Mouse (Mus musculus): ENCODE measurements around the gene Magoh. TPM values are rescaled to one million over a fixed set of nuclear protein-coding genes. Genes with fewer than 3 reads are reported as not detected.

Magoh gene
- total and polyA plus RNA-seq, 3 experiments, result 207 to 276 TPM; not detected in 1

DNA sequence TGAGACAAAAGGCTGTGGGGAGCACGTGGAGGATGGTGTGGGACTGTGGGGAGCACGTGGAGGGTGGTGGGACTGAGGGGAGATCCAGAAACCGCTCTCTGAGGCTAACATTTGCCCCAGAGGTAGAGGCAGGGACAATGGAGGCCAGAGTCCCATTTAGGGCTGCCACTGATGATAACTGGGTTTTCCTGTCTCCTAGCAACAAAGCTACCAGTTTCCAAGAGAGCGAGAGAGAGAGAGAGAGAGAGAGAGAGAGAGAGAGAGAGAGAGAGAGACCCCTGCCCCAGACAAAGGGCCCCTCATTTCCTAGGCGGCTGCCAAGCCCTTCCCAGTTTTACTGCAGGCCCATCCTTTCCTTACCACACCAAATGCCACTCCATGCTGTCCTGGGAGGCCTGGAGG lies 44.0 kb upstream of the Magoh start:
- H3K36me3 ChIP-seq (ENCODE audit: control insufficient read depth in 1 of 2, insufficient read depth in 2 of 2, low read length in 2 of 2), result peaks cover 0 to 1% of the 10 kb centered on the region in 2 experiments; a peak in 2 of 4 replicates
- no peak for DNase-seq (ENCODE audit: low read depth, low spot score)
- H3K27ac ChIP-seq (ENCODE audit: control insufficient read depth, low read depth, low read length), result no peak overlapping the region
- H3K27me3 ChIP-seq (ENCODE audit: control insufficient read depth in 1 of 2, insufficient read depth in 2 of 2, low read length in 2 of 2), result no peaks in the 10 kb centered on the region
- H3K9ac ChIP-seq (ENCODE audit: control insufficient read depth, low read depth, low read length, poor library complexity, severe bottlenecking), result no peak overlapping the region
- H3K4me3 ChIP-seq (ENCODE audit: control insufficient read depth in 1 of 2, insufficient read depth in 1 of 2, low read depth in 2 of 2, low read length in 2 of 2), result no peak overlapping the region
- no peaks in the 10 kb centered on the region for H3K79me2 ChIP-seq (ENCODE audit: control insufficient read depth, insufficient read depth, low read length, poor library complexity)
- TF ChIP-seq GATA1 (IDR thresholded peaks at IDR 0.05; ENCODE audit: low read depth, low read length), result no peak
- H3K9me3 ChIP-seq (replicated peaks; ENCODE audit: insufficient read depth, low read length), result no peaks in the 10 kb centered on the region
- H3K4me1 ChIP-seq (ENCODE audit: control insufficient read depth in 1 of 2, insufficient read depth in 2 of 2, low read length in 2 of 2), result no peaks in the 10 kb centered on the region

DNA sequence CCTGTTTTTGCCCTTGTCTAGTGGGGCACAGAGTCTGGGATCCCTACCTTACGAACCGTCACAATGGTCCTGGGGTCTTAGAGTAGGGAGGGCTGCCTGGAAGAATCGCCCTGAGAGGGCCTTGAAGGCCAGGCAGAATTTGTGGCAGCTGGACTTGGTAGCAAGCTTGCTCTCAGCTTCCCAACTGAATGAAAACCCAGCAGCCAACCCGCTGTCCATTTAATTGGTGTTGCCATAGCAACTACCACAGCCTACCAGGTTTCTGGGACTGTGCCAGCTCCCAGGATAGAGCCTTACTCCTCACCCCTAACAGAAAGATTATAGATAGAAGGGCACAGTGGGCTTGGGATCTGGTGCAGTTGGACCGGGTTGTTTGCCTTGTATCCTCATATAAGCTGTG lies 42.8 kb upstream of the Magoh start:
- H3K9ac ChIP-seq (ENCODE audit: control insufficient read depth, low read depth, low read length, poor library complexity, severe bottlenecking), result no peak overlapping the region
- TF ChIP-seq POLR2AphosphoS2 (IDR thresholded peaks at IDR 0.05; ENCODE audit: low read length) (no peak), ZNF384 (IDR thresholded peaks at IDR 0.05; ENCODE audit: low read depth, low read length) (no peak)
- H3K27ac ChIP-seq (ENCODE audit: control insufficient read depth, low read depth, low read length), result no peak overlapping the region
- H3K27me3 ChIP-seq (ENCODE audit: control insufficient read depth in 1 of 2, insufficient read depth in 2 of 2, low read length in 2 of 2), result no peaks in the 10 kb centered on the region
- peaks cover 0 to 1% of the 10 kb centered on the region in 2 experiments; a peak in 2 of 4 replicates for H3K36me3 ChIP-seq (ENCODE audit: control insufficient read depth in 1 of 2, insufficient read depth in 2 of 2, low read length in 2 of 2)
- DNase-seq (ENCODE audit: low read depth, low spot score), result peak; percentile 34
- no peaks in the 10 kb centered on the region for H3K9me3 ChIP-seq (replicated peaks; ENCODE audit: insufficient read depth, low read length)
- no peaks in the 10 kb centered on the region for H3K79me2 ChIP-seq (ENCODE audit: control insufficient read depth, insufficient read depth, low read length, poor library complexity)
- H3K4me3 ChIP-seq (ENCODE audit: control insufficient read depth in 1 of 2, insufficient read depth in 1 of 2, low read depth in 2 of 2, low read length in 2 of 2), result no peak overlapping the region
- H3K4me1 ChIP-seq (ENCODE audit: control insufficient read depth in 1 of 2, insufficient read depth in 2 of 2, low read length in 2 of 2), result no peaks in the 10 kb centered on the region

DNA sequence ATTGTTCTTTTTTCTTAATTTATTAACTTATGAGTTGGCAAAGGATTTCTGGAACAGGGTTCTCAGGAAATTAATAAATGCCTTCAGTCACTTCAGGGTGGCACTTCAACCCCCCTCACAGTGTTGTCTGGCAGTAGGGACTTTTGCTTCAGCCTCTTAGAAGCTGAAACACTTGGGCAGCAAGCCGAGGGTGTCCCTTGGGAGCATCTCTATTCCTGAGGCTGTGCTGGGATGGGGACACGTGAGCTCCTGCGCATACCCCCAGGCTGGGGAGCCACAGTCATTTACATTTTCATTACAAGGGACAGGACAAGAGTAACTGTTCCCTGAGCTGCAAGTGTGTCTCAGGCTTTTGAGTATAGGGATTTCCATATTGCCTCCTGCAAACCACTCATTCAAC lies 41.6 kb upstream of the Magoh start:
- DNase-seq (ENCODE audit: low read depth, low spot score), result no peak

More for the DNA sequence above, 41.6 kb upstream of the Magoh start:
- no peaks in the 10 kb centered on the region for H3K79me2 ChIP-seq (ENCODE audit: control insufficient read depth, insufficient read depth, low read length, poor library complexity)
- TF ChIP-seq BHLHE40 (IDR thresholded peaks at IDR 0.05; ENCODE audit: borderline replicate concordance, low read depth, low read length), result no peak
- TF ChIP-seq SIN3A (IDR thresholded peaks at IDR 0.05; ENCODE audit: low read length), result no peak
- no peak for TF ChIP-seq ELF1 (IDR thresholded peaks at IDR 0.05; ENCODE audit: low read depth, low read length)
- no peak for TF ChIP-seq SMC3 (IDR thresholded peaks at IDR 0.05; ENCODE audit: low read depth, low read length)
- no peak for TF ChIP-seq ETS1 (IDR thresholded peaks at IDR 0.05; ENCODE audit: low read depth, low read length)
- TF ChIP-seq POLR2AphosphoS2 (IDR thresholded peaks at IDR 0.05; ENCODE audit: low read length), result no peak
- no peak for TF ChIP-seq GABPA (IDR thresholded peaks at IDR 0.05; ENCODE audit: low read depth, low read length)
- no peak for TF ChIP-seq POLR2A (IDR thresholded peaks at IDR 0.05; ENCODE audit: control insufficient read depth in 1 of 2, insufficient read depth in 1 of 2, low read depth in 1 of 2, low read length in 2 of 2, poor library complexity in 1 of 2)
- no peak for TF ChIP-seq UBTF (IDR thresholded peaks at IDR 0.05; ENCODE audit: borderline replicate concordance, insufficient read depth, low read depth, low read length)
- no peak for TF ChIP-seq TBP (IDR thresholded peaks at IDR 0.05; ENCODE audit: low read depth, low read length)
- TF ChIP-seq CHD2 (IDR thresholded peaks at IDR 0.05; ENCODE audit: low read length), result no peak
- no peak for TF ChIP-seq RAD21 (IDR thresholded peaks at IDR 0.05; ENCODE audit: low read depth, low read length)
- TF ChIP-seq POLR2AphosphoS5 (IDR thresholded peaks at IDR 0.05; ENCODE audit: borderline replicate concordance, low read depth, low read length), result no peak
- TF ChIP-seq MEF2A (IDR thresholded peaks at IDR 0.05; ENCODE audit: extremely low read depth, insufficient replicate concordance, low read depth, low read length, poor library complexity, severe bottlenecking), result no peak
- TF ChIP-seq USF1 (IDR thresholded peaks at IDR 0.05; ENCODE audit: low read depth, low read length), result no peak
- no peak for TF ChIP-seq MXI1 (IDR thresholded peaks at IDR 0.05; ENCODE audit: low read depth, low read length)
- TF ChIP-seq TAL1 (IDR thresholded peaks at IDR 0.05; ENCODE audit: low read length), result no peak
- no peak for TF ChIP-seq USF2 (IDR thresholded peaks at IDR 0.05; ENCODE audit: borderline replicate concordance in 1 of 2, insufficient read depth in 1 of 2, low read depth in 1 of 2, low read length in 2 of 2)
- no peak for TF ChIP-seq KAT2A (conservative IDR thresholded peaks at IDR 0.05; ENCODE audit: low read depth, low read length)
- TF ChIP-seq NELFE (IDR thresholded peaks at IDR 0.05; ENCODE audit: low read depth, low read length), result no peak
- no peaks in the 10 kb centered on the region for H3K9me3 ChIP-seq (replicated peaks; ENCODE audit: insufficient read depth, low read length)
- peaks cover 0 to 1% of the 10 kb centered on the region in 2 experiments; a peak in 2 of 4 replicates for H3K36me3 ChIP-seq (ENCODE audit: control insufficient read depth in 1 of 2, insufficient read depth in 2 of 2, low read length in 2 of 2)
- H3K27me3 ChIP-seq (ENCODE audit: control insufficient read depth in 1 of 2, insufficient read depth in 2 of 2, low read length in 2 of 2), result no peaks in the 10 kb centered on the region
- H3K27ac ChIP-seq (ENCODE audit: control insufficient read depth, low read depth, low read length), result no peak overlapping the region
- H3K4me3 ChIP-seq (ENCODE audit: control insufficient read depth in 1 of 2, insufficient read depth in 1 of 2, low read depth in 2 of 2, low read length in 2 of 2), result no peak overlapping the region
- H3K9ac ChIP-seq (ENCODE audit: control insufficient read depth, low read depth, low read length, poor library complexity, severe bottlenecking), result no peak overlapping the region
- no peaks in the 10 kb centered on the region for H3K4me1 ChIP-seq (ENCODE audit: control insufficient read depth in 1 of 2, insufficient read depth in 2 of 2, low read length in 2 of 2)

Measured in MEL (cell line).